Mouse (Mus musculus) induced T-regulatory cell, adult 2 months (primary cell): ENCODE results near the gene Rpl12.

Experiments used
- DNase-seq: peaks from one replicate; pipeline ENCODE4 v3.0.0-alpha.2; 2012; ENCODE audit warnings: low read depth

Gene Rpl12

GRCm38 (mm10) chr2:32961192-32961995 lies at the start of gene Rpl12, which contains the start of gene Lrsam1:
Rpl12 (plus strand) TSS chr2:32961559.
Lrsam1 (minus strand) TSS chr2:32961614.
- peak; percentile 97 for DNase-seq

- DNase-seq, result no peak
Observed at GRCm38 (mm10) chr2:32911639-32912182, 49.6 kb upstream of the Rpl12 start.

DNA sequence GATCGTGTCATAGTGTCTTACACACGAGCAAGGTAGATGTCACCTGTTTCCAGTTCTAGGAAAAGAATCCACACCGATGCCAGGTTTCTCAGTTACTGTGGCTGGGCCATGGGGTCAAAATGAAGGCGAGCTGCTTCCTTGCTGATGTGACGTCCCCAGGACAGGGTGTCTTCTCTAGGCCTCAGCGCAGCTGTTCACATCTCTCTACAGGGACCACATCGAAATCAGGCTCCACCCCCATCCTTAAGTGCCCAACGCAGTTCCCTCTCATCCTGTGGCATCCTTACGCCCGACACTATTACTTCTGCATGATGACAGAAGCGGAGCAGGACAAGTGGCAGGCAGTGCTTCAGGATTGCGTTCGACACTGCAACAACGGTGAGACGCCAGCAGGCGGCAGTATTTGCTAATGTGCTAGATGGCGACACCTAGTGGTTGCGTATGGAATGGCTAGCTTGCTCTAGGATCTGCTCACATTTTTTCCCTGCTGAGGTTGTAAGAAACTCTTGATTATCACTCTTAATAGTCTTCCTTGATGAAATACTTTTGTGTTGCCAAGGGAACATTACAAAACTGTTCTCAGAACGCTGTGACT lies 49.1 kb upstream of the Rpl12 start:
- peak; percentile 96 for DNase-seq

- no peak for DNase-seq
Observed at GRCm38 (mm10) chr2:32914362-32914761, 47.0 kb upstream of the Rpl12 start.

DNA sequence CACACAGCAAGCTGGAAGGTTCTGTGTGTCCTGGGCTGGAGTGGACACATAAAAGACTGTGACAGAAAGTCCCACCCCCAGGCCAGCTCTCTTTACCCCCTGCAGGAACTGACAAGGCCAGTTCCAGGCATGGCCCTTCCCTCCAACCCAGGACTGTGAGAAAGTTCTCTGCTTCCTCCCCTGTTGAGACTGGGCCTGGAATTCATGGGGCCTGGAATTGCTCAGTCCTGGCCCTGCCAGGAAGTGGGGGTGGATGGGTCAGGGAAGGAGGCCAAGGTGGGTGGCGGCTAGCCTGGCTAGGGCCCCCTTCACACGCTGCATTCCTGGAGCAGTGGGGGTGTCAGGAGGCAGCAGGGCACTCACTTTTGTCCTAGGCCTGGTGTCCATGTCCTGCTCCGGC lies 46.5 kb upstream of the Rpl12 start:
- no peak for DNase-seq

DNA sequence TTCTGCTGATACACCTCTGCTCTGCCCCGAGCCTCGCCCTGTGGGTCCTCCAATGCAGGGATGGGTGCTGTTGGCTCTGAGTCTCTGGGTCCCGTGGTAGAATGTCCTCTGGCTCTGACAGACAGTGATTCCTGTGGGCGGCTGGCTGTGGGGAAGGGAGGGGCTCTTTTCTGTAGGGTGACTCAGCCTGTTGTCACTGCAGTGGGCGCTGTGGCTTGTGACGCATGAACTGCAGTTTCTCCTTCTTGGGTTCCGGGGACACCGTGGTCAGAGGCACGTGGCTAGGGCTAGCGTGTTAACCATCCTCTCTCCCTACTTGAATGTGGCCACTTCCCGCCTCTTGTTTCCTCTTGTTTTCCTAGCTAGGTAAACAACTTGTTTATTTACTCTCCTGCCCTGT lies 43.8 kb upstream of the Rpl12 start:
- DNase-seq, result peak; percentile 94

DNA sequence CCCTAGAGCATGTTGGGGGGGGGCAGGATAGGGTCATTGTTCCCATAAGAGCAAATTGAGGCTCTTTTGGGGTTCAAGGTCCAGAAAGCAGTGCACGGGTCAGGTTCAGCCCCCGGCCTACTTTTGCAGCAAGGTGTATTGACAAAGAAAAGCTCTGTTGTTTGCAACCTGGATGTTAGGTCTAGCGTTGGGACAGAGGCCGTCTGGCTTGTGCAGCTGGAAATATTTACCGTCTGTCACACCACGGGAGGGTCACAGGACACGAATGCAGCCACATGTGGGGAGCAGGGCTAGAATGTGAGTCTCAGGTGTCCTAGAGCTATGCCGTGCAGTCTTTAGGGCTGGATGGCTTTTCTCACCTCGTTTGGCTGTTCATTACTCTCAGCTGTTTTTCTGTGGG lies 43.0 kb upstream of the Rpl12 start:
- no peak for DNase-seq

DNA sequence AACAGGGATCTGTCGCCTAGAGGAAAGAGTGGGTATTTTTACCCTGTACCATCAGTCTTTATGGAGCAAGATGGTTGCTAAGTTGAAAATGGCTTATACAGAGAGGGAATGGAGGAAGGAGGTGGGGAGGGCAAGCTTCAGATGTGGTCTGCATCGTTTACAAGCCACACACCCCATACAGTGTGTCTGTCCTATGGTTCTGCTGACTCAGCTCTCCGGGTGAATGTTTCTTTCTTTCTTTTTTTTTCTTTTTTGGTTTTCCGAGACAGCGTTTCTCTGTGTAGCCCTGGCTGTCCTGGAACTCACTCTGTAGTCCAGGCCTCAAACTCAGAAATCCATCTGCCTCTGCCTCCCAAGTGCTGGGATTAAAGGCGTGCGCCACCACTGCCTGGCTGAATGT lies 40.1 kb upstream of the Rpl12 start:
- DNase-seq, result no peak

- DNase-seq, result no peak
Observed at GRCm38 (mm10) chr2:32921801-32922380, 39.5 kb upstream of the Rpl12 start.

DNA sequence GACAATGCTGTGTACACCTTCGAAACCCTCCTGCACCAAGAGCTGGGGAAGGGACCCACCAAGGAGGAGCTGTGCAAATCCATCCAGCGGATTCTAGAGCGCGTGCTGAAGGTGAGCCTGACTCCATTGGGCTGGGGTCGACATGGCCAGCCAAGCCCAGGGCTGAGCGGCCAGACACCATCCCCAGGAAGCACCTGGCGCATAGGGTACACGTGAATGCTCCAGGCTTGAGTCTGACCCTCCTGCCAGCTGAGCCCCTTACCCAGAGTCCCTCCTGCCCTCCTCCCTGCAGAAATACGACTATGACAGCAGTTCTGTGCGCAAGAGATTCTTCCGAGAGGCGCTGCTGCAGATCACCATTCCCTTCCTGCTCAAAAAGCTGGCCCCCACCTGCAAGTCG lies 38.8 kb upstream of the Rpl12 start:
- no peak for DNase-seq

DNA sequence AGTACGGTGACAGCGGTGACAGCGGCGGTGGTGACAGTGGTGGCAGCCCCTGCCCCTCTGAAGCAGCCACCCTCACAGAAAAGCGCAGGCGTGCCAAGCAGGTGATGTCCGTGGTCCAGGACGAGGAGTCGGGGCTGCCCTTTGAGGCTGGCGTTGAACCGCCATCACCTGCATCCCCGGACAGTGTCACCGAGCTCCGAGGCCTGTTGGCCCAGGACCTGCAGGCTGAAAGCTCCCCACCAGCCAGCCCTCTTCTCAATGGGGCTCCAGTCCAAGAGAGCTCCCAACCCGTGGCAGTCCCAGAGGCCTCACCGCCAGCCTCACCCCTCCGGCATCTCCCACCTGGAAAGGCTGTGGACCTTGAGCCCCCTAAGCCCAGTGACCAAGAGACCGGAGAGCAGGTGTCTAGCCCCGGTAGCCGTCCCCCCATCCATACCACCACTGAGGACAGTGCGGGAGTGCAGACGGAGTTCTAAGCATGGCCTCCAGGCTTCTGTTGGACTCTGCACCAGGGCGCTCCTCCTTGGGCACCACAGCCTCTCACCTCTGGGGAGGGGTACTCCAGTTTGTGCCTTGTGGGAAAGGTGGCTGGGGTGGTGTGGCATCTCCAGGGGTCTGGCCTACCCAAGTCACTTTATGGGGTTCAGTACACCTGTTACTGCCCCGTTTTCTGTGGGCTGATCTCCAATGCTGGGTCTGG lies 37.7 kb upstream of the Rpl12 start:
- no peak for DNase-seq

GRCm38 (mm10) chr2:32924306-32924844 lies 37.0 kb upstream of the Rpl12 start:
- no peak for DNase-seq

- no peak for DNase-seq
Observed at GRCm38 (mm10) chr2:32926330-32927075, 34.9 kb upstream of the Rpl12 start.

DNA sequence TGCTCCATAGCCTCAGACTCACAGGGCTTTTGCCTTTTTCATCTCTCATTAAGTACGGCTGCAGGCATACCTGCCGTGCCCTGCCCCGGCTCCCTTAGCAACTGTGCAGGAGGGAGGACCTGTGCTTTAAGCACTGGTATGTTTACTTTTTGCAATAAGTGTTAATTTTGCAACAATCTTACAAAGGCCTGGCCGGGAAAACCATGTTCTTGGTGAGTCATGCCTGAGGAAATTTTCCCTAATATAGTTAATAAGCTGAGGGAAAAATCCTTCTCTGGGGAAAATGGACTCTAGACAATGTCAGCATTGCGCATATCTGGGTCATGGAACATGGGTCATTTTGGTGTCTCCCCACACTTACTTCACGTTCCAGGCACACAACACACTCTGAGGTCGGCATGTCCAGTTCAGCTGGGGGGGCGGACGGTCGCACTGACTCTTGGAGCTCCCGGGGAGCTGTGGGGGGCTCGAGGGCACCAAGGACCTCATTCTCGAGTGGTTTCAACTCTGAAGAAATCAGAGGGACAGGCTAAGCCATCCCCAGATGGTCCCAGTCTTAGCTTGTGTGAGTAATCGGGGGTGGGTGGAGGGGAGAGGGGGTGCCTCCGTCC lies 33.6 kb upstream of the Rpl12 start:
- no peak for DNase-seq

GRCm38 (mm10) chr2:32928235-32928946 lies 33.0 kb upstream of the Rpl12 start:
- DNase-seq, result peak; percentile 78

- DNase-seq, result no peak
Observed at GRCm38 (mm10) chr2:32928947-32929829, 32.2 kb upstream of the Rpl12 start.

GRCm38 (mm10) chr2:32931730-32932129 lies 29.6 kb upstream of the Rpl12 start:
- peak; percentile 90 for DNase-seq

GRCm38 (mm10) chr2:32938741-32939140 lies 22.6 kb upstream of the Rpl12 start:
- no peak for DNase-seq

DNA sequence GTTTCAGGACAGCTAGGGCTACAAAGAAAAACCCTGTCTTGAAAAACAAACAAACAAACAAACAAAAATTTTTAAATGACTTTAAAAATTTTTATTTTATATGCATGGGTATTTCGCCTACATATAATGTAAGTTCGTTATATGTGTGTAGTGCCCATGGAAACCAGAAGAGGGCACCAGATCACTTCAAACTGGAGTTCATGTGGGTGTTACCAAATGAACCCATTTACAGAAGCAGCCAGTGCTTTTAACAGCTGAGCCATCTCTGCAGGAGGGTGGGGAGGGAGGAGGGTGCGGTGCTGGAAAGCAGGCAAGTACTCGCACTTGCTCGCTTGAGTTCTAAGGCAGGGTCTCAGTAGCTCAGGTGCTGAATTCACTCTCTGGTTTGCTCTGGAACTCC lies 21.9 kb upstream of the Rpl12 start:
- peak; percentile 80 for DNase-seq
